Mouse (Mus musculus) ES-E14 (cell line): ENCODE measurements at regions not wholly inside any gene's neighbourhood (a gene's known extent, or its start where the extent isn't known, plus 50 kb on each side); places are given as distances from the start of the nearest gene placed in this dataset.

Experiments used
- DNase-seq: peaks from one replicate; pipeline ENCODE4 v3.0.0-alpha.2; 2013; ENCODE audit warnings: low read depth, low spot score
- H3K27ac ChIP-seq: 2 replicates; pipeline ENCODE4 v1.5.1; 2012; ENCODE audit warnings: low read depth, mild to moderate bottlenecking, low read length, moderate library complexity, mixed read lengths; ENCODE audit not compliant: poor library complexity, insufficient read depth, severe bottlenecking
- H3K36me3 ChIP-seq: 2 replicates; pipeline ENCODE4 v1.6.1; 2012; ENCODE audit warnings: mild to moderate bottlenecking, low read length, moderate library complexity, mixed read lengths; ENCODE audit not compliant: control insufficient read depth, poor library complexity, insufficient read depth, severe bottlenecking
- H3K4me1 ChIP-seq, 2 experiments: fragments of 150-350 bp in 1 of 2; sonication (generic) in 1 of 2; 2 replicates each; pipeline ENCODE4 v1.6.1; 2012; ENCODE audit warnings: low read length in 2 of 2, mild to moderate bottlenecking in 1 of 2, mixed read lengths in 1 of 2; ENCODE audit not compliant: control insufficient read depth in 2 of 2, insufficient read depth in 2 of 2, poor library complexity in 1 of 2
- H3K4me3 ChIP-seq, 2 experiments: fragments of 150-350 bp in 1 of 2; sonication (generic) in 1 of 2; 2 replicates each; pipeline ENCODE4 v1.5.1; 2012; ENCODE audit warnings: low read length in 2 of 2, low read depth in 1 of 2, mild to moderate bottlenecking in 1 of 2, mixed read lengths in 1 of 2; ENCODE audit not compliant: insufficient read depth in 1 of 2, poor library complexity in 1 of 2, severe bottlenecking in 1 of 2
- H3K9ac ChIP-seq: 2 replicates; pipeline ENCODE4 v1.6.1; 2012; ENCODE audit warnings: low read depth, mild to moderate bottlenecking, low read length, mixed read lengths; ENCODE audit not compliant: poor library complexity, insufficient read depth, severe bottlenecking
- H3K9me3 ChIP-seq: fragments of 150-350 bp; sonication (generic); 2 replicates; pipeline ENCODE4 v1.6.1; 2012; ENCODE audit warnings: low read depth, mild to moderate bottlenecking, low read length; ENCODE audit not compliant: control insufficient read depth, insufficient read depth
- CHD2 ChIP-seq: IDR thresholded peaks from 2 replicates; pipeline ENCODE4 v1.6.1; 2014; ENCODE audit warnings: mild to moderate bottlenecking, low read depth, low read length, inconsistent platforms
- HCFC1 ChIP-seq: IDR thresholded peaks from 2 replicates; pipeline ENCODE4 v1.6.1; 2012; ENCODE audit warnings: low read length, inconsistent platforms, borderline replicate concordance; ENCODE audit not compliant: insufficient read depth
- MAFK ChIP-seq: IDR thresholded peaks from 2 replicates; pipeline ENCODE4 v1.6.1; 2014; ENCODE audit warnings: mild to moderate bottlenecking, low read depth, low read length, inconsistent platforms; ENCODE audit not compliant: insufficient read depth
- ZC3H11A ChIP-seq: IDR thresholded peaks from 2 replicates; pipeline ENCODE4 v1.6.1; 2012; ENCODE audit warnings: low read depth, mild to moderate bottlenecking, inconsistent platforms, low read length, borderline replicate concordance
- ZNF384 ChIP-seq: IDR thresholded peaks from 2 replicates; pipeline ENCODE4 v1.6.1; 2012; ENCODE audit warnings: low read depth, low read length, inconsistent platforms
- in situ Hi-C, 2 experiments: fragments of 600-800 bp; cut with MboI; formaldehyde crosslinking; loops; one replicate each; pipeline ENCODE4 v1.15.1; 2025; ENCODE audit warnings: low sequenced_read_pairs in 2 of 2, inconsistent platforms in 1 of 2; ENCODE audit not compliant: unreplicated experiment in 2 of 2

- Histone ChIP-seq H3K36me3 (no peaks in the 10 kb centered on the region), H3K9ac (no peak overlapping the region), H3K4me1 (peaks cover 5% of the 10 kb centered on the region in 2 experiments; a peak in 2 of 4 replicates), H3K27ac (no peak overlapping the region), H3K4me3 (no peak overlapping the region), H3K9me3 (0 out of 2 replicates have a peak, but pooled peaks cover 1% of the 10 kb centered on the region)
- DNase-seq: no peak
- TF ChIP-seq ZC3H11A (no peak), ZNF384 (no peak), MAFK (no peak), HCFC1 (no peak), CHD2 (no peak)
- in situ Hi-C loops: loop anchor here in 1 of 2 experiments (25.0 kb wide), 1 partner anchor 215 kb away; no protein-coding TSS in a partner anchor
These were observed 162.8 kb upstream of the Irx4 start for GRCm38 (mm10) chr13:73097502-73097901.

GRCm38 (mm10) chr13:73099407-73099806 is 160.9 kb upstream of the Irx4 start:
- Histone ChIP-seq H3K9ac (no peak overlapping the region), H3K27ac (no peak overlapping the region; the same call in 1 of the 2 replicates), H3K36me3 (no peaks in the 10 kb centered on the region), H3K9me3 (0 out of 2 replicates have a peak, but pooled peaks cover 1% of the 10 kb centered on the region), H3K4me3 (no peak overlapping the region), H3K4me1 (peaks cover 5% of the 10 kb centered on the region in 2 experiments; a peak in 2 of 4 replicates)
- TF ChIP-seq ZNF384 (no peak), ZC3H11A (no peak)
- in situ Hi-C loops: loop anchor here in 1 of 2 experiments (25.0 kb wide), 1 partner anchor 213 kb away; no protein-coding TSS in a partner anchor
- peak; percentile 60 for DNase-seq

GRCm38 (mm10) chr13:73107250-73107993 is 152.9 kb upstream of the Irx4 start:
- Histone ChIP-seq H3K9me3 (no peaks in the 10 kb centered on the region), H3K4me1 (no peaks in the 10 kb centered on the region; a peak in 1 of 4 replicates), H3K27ac (no peak overlapping the region), H3K36me3 (no peaks in the 10 kb centered on the region), H3K4me3 (no peak overlapping the region), H3K9ac (no peak overlapping the region)
- TF ChIP-seq MAFK (no peak), ZNF384 (no peak), CHD2 (no peak), HCFC1 (no peak), ZC3H11A (no peak)
- in situ Hi-C loops: no loop called here
- no peak for DNase-seq

- no peak for TF ChIP-seq ZNF384
- no peak for TF ChIP-seq ZC3H11A
- TF ChIP-seq MAFK: no peak
- no peak for TF ChIP-seq CHD2
- no peak for TF ChIP-seq HCFC1
- Histone ChIP-seq H3K9ac (no peak overlapping the region), H3K9me3 (no peaks in the 10 kb centered on the region), H3K36me3 (no peaks in the 10 kb centered on the region), H3K4me3 (peak overlapping the region; percentile 14 to 28; a peak in 1 of 4 replicates), H3K4me1 (0 out of 4 replicates have a peak, but pooled peaks cover 0 to 1% of the 10 kb centered on the region in 2 experiments), H3K27ac (no peak overlapping the region)
- DNase-seq: no peak
- in situ Hi-C loops: no loop called here
These were observed 143.3 kb upstream of the Irx4 start for GRCm38 (mm10) chr13:73116822-73117632.
